Mouse (Mus musculus) bone marrow, adult 2 months (tissue): ENCODE results near the gene Rnf185. TPM values are rescaled to one million over a fixed set of nuclear protein-coding genes. Genes with fewer than 3 reads are reported as not detected.

Source experiments
- H3K27ac ChIP-seq: fragments of 200-500 bp; 2 replicates; pipeline ENCODE4 v1.5.1; 2012; ENCODE audit warnings: low read depth, mild to moderate bottlenecking, control low read depth, inconsistent platforms, low read length; ENCODE audit not compliant: control insufficient read depth, poor library complexity, insufficient read depth
- H3K4me1 ChIP-seq: fragments of 200-500 bp; 2 replicates; pipeline ENCODE4 v1.6.1; 2011; ENCODE audit warnings: low read length; ENCODE audit not compliant: control insufficient read depth, insufficient read depth
- H3K4me3 ChIP-seq: fragments of 200-500 bp; replicated peaks from 2 replicates; pipeline ENCODE3; 2011; ENCODE audit warnings: mild to moderate bottlenecking, low read depth, low read length, control low read depth; ENCODE audit not compliant: control insufficient read depth
- CTCF ChIP-seq: fragments of 200-500 bp; IDR thresholded peaks from 2 replicates; pipeline ENCODE4 v1.5.1; 2011; ENCODE audit warnings: low read length, control low read depth; ENCODE audit not compliant: control insufficient read depth, insufficient read depth
- POLR2A ChIP-seq: fragments of 200-500 bp; IDR thresholded peaks from 2 replicates; pipeline ENCODE4 v1.6.1; 2011; ENCODE audit warnings: low read depth, mild to moderate bottlenecking, control low read depth, low read length, borderline replicate concordance; ENCODE audit not compliant: control insufficient read depth
- WGBS: fragments of 180-500 bp; shearing (Covaris S2); methylation state at CpG from one replicate; pipeline ENCODE4 v1.1.7; 2018; 5-methylcytosine and 5-hydroxymethylcytosine counted together
- polyA plus RNA-seq: library from polyadenylated mRNA; stranded (reverse); fragments of >200 nt; gene quantifications from 2 replicates; pipeline ENCODE4 v1.2.4, GENCODE M21; 2011; ENCODE audit warnings: low replicate concordance; ENCODE audit not compliant: missing spikeins, insufficient read depth, insufficient read length

Gene Rnf185
- polyA plus RNA-seq: 5.9 and 9.2 TPM in 2 replicates

DNA sequence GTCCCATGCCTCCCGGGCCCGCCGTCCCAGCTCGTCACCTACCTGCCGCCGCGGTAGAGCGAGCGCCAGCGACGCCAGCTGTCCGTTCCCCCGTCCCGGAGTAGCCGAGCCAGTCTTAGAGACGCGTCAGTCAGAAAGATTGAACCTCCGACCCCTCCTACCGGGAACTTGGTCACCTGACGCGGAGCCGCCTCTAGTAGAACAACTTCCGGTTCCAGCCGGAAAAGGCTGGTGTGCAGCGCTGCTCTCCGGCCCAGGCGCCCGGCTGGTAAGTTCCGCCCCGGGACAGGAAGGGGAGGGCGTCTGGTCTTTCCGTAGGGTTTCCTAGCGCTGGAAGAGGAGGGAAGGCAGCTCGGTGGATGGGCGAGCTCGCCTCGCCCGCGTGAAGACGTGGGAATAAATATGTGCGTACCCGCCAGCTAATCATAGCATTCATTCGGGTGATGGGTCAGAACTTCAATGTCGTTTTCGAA, at the start of gene Rnf185:
Rnf185 (minus strand) TSS at position 197 of the 473 bp plus-strand sequence.
- Histone ChIP-seq H3K4me1 (no peaks in the 10 kb centered on the region; the same call in 1 of the 2 replicates), H3K27ac (peak within 1 kb of the TSS; percentile 84), H3K4me3 (peak within 1 kb of the TSS; percentile 99)
- WGBS: under 1% methylated on average over 45 of the region's 45 CpGs
- TF ChIP-seq CTCF: no peak
- peak; percentile 66; the same call in 1 of the 2 replicates for TF ChIP-seq POLR2A

DNA sequence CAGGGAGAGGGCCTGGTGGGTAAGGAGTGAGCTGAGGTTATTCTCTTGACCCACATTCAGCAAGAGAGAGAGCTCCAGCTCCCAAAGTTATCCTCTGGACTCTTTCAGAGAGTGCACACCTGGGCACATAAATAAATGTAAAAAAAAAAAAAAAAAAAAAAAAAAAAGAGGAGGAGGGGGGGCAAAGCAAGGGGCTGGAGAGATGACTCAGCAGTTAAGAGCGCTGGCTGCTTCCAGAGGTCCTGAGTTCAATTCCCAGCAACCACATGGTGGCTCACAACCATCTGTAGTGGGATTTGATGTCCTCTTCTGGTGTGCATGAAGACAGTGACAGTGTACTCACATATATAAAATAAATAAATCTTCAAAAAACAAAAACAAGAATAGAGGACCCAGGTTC, 45.1 kb upstream of the Rnf185 start:
- Histone ChIP-seq H3K4me3 (no peak overlapping the region), H3K27ac (no peak overlapping the region), H3K4me1 (peaks cover 4% of the 10 kb centered on the region; the same call in 1 of the 2 replicates)
- 75% methylated on average over 1 of the region's 1 CpGs for WGBS
- no peak for TF ChIP-seq CTCF
- TF ChIP-seq POLR2A: no peak

DNA sequence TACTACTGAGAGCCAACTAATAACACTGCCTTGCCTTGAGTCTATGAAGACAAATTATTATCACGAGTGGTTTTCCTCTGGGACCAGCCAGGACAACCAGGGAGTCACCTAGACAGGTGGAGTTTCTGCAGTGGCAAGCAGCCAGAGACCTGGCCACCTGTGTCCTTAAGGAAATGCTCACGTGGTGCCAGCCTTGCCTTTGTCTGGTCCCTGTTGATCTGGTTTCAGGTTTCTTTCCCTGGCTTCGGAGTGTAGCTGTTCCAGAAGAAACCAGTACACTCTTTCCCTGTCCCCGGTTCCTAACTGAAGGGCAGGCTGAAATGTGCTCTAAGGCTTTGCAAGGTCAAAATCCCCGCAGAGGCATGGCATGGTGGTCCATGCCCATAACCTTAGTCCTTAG, 44.6 kb upstream of the Rnf185 start:
- TF ChIP-seq CTCF (no peak), POLR2A (no peak)
- no peak overlapping the region for H3K4me3 ChIP-seq
- H3K27ac ChIP-seq: no peak overlapping the region
- 77% methylated on average over 5 of the region's 5 CpGs for WGBS
- H3K4me1 ChIP-seq: peaks cover 4% of the 10 kb centered on the region; the same call in 1 of the 2 replicates

DNA sequence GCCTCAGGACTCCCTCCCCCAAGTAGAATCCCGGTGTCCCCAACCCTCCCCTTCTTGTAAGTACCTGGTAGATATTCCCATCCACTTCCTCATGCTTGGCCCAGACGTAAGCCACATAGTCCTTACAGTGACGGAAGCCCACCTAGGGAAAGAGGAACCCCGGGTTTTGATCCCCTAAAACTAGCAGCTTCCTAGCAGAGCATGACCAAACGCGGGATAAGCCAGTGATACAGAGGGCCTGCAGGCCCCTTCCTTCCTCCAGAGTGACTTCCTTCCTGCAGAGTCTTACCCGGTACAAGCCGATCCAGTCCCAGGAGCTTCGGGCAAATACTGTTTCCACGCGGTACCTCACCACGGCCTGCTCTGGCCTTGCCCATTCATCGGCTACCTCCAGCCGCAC, 43.3 kb upstream of the Rnf185 start:
- Histone ChIP-seq H3K4me1 (peaks cover 4% of the 10 kb centered on the region; the same call in 1 of the 2 replicates), H3K4me3 (no peak overlapping the region), H3K27ac (no peak overlapping the region)
- WGBS: 34% methylated on average over 14 of the region's 14 CpGs
- TF ChIP-seq CTCF: no peak
- no peak for TF ChIP-seq POLR2A

DNA sequence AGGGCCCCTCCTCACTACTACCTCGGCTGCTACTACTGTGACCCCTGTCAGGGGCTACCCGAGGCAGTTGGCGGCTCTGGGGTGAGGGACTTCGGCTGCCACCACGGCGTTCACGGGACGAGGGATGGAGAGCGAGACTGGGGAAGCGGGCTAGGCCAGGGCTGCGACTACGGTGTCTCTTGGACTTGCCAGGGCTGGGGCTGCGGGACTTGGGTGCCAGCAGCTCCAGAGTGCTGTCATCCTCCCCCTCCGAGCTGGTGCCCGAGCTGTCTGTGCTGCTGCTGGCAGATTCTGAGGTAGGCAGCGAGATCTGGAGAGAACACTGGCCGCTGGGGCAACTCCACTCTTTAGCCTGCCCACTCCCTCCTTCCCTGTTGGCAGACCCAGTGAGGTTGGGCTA, 42.7 kb upstream of the Rnf185 start:
- TF ChIP-seq CTCF (no peak), POLR2A (no peak)
- no peak overlapping the region for H3K4me3 ChIP-seq
- peaks cover 4% of the 10 kb centered on the region; the same call in 1 of the 2 replicates for H3K4me1 ChIP-seq
- H3K27ac ChIP-seq: no peak overlapping the region
- WGBS: 83% methylated on average over 17 of the region's 17 CpGs

DNA sequence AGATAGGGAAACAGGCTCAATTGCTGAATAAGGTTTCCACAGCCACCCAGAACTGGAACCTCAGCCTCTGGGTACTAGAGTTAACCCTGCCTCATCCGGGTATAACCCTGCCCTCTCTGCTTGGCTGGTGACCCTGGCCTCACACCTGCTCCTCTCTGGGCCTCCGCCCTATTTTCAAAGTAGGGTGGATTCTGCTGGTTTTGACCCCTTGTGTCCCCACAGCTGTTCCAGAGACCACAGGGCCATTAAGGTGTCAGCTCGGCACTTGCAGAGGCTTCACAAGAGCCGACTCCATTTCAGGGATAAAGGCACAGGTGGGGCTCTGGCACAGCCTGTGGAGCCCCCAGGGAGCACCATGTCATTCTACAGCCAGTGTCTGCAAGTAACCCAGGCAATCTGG, 40.6 kb upstream of the Rnf185 start:
- H3K27ac ChIP-seq: no peak overlapping the region
- 72% methylated on average over 4 of the region's 4 CpGs for WGBS
- no peak overlapping the region for H3K4me3 ChIP-seq
- H3K4me1 ChIP-seq: peaks cover 6% of the 10 kb centered on the region; the same call in 1 of the 2 replicates
- TF ChIP-seq CTCF (no peak), POLR2A (no peak)

DNA sequence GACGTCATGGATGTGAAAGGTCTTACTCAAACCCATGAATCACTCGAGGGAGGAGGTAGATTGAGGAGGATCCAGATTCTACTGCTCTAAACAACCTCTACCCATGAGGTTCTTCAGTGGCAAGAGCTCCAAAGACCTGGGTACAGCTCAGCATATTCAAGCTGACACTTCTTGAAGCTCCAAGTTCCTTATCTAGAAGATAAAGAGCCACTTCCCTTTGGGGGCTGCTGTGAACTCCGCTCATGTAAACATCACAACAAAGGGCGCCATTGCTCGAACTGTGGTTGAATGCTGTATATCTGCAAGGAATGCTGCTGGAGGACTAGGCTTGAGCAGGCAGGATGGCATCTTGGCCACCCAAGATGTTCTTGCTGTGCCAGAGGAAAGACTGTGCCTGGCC, 36.9 kb upstream of the Rnf185 start:
- WGBS: 48% methylated on average over 5 of the region's 5 CpGs
- Histone ChIP-seq H3K27ac (no peak overlapping the region), H3K4me3 (no peak overlapping the region), H3K4me1 (peaks cover 6% of the 10 kb centered on the region)
- TF ChIP-seq POLR2A (no peak), CTCF (no peak)

DNA sequence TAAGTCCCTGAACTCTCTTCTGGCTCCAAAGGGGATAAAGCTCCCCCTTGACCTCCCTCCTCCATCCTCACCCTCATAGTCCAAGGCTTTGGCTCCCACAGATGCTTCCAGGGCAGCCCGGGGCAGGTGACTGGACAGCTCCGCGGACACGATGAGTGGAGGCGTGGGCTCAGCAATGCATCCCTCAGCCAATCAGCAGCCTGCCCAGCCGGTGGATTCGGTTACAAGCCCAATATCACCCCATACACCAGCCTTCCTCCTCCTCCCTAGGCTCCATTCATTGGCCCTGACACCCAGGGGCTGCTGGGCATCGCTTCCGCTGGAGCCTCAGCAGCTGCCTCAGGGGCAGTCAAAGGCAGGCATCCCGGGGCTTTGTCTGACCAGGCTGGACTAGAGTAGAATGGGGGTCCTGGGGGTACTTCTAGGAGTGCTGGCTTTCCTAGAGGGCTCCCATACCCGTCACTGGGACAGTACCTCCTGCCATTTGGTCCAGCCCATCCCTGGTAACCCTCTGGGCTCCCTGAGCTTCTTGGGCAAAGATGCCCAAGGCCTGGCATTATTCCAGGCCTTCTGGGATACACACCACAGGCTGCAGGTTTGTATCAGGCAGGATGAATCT, 35.9 kb upstream of the Rnf185 start, which contains the start of gene Pla2g3:
Pla2g3 (plus strand) TSS at position 333 of the 619 bp plus-strand sequence.
- TF ChIP-seq CTCF (no peak), POLR2A (no peak)
- Histone ChIP-seq H3K4me3 (no peak within 1 kb of the TSS), H3K4me1 (peaks cover 6% of the 10 kb centered on the region), H3K27ac (no peak within 1 kb of the TSS; the same call in 1 of the 2 replicates)
- 70% methylated on average over 11 of the region's 11 CpGs for WGBS
